Mouse (Mus musculus) embryonic facial prominence, embryonic 15.5 days (tissue): ENCODE measurements around the gene Pinlyp. TPM values are rescaled to one million over a fixed set of nuclear protein-coding genes. Genes with fewer than 3 reads are reported as not detected.

Experiments
- ATAC-seq: fragments of 200-750 bp; cut with Nextera tagmentation; 2 replicates; pipeline ENCODE4 v1.8.0; 2017; ENCODE audit warnings: low read depth, moderate TSS enrichment; ENCODE audit not compliant: insufficient number of reproducible peaks, low FRiP score, low TSS enrichment
- H3K27ac ChIP-seq: fragments of 300-500 bp; sonication (generic); replicated peaks from 2 replicates; pipeline ENCODE4 v1.5.1; 2015; ENCODE audit warnings: mild to moderate bottlenecking, inconsistent platforms
- H3K27me3 ChIP-seq: fragments of 300-500 bp; sonication (generic); 2 replicates; pipeline ENCODE4 v1.6.1; 2015; ENCODE audit warnings: inconsistent platforms
- H3K36me3 ChIP-seq: fragments of 300-500 bp; sonication (generic); 2 replicates; pipeline ENCODE4 v1.6.1; 2015; ENCODE audit warnings: mild to moderate bottlenecking, inconsistent platforms
- H3K4me1 ChIP-seq: fragments of 300-500 bp; sonication (generic); 2 replicates; pipeline ENCODE4 v1.6.1; 2015; ENCODE audit warnings: inconsistent platforms
- H3K4me2 ChIP-seq: fragments of 300-500 bp; sonication (generic); replicated peaks from 2 replicates; pipeline ENCODE4 v1.6.1; 2015; ENCODE audit warnings: mild to moderate bottlenecking, inconsistent platforms
- H3K4me3 ChIP-seq: fragments of 300-500 bp; sonication (generic); replicated peaks from 2 replicates; pipeline ENCODE4 v1.5.1; 2015; ENCODE audit warnings: mild to moderate bottlenecking, inconsistent platforms
- H3K9ac ChIP-seq: fragments of 300-500 bp; sonication (generic); 2 replicates; pipeline ENCODE4 v1.6.1; 2015; ENCODE audit warnings: inconsistent platforms
- H3K9me3 ChIP-seq: fragments of 300-500 bp; sonication (generic); replicated peaks from 2 replicates; pipeline ENCODE4 v1.6.1; 2016; ENCODE audit warnings: inconsistent platforms
- WGBS: fragments of 180-500 bp; shearing (Covaris S2); methylation state at CpG from one replicate; pipeline ENCODE4 v1.1.7; 2015; 5-methylcytosine and 5-hydroxymethylcytosine counted together
- polyA plus RNA-seq: library from polyadenylated mRNA; unstranded; fragments of >200 nt; fragmentation: Nextera tagmentation; extraction: Ambion mirVana; gene quantifications from 2 replicates; pipeline ENCODE4 v1.2.1, GENCODE M21; 2015

Gene Pinlyp
- polyA plus RNA-seq, 1 experiment from 2014 or later: 9.4 TPM

DNA sequence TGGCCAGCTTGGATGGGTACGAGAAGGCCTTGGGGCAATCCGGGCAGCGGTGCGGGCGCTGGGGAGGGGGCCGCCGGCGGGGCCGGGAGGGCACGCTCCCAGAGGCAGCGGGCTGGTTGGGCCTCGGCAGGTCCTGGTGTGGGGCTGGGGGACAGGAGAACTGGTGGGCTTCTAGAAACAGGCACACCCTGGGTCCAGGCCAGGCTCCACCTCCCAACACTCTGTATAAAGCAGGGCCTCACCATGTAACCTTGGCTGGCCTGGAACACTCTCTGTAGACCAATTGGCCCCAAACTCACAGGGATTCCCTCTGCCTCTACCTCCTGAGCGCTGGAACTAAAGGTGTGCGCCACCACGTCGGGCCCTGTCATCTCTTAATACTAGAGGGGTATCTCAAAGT is 40.1 kb upstream of the Pinlyp start:
- Histone ChIP-seq H3K9me3 (no peaks in the 10 kb centered on the region), H3K4me3 (no peak overlapping the region), H3K27ac (no peak overlapping the region), H3K4me2 (no peak overlapping the region), H3K27me3 (peaks cover 23% of the 10 kb centered on the region), H3K36me3 (no peaks in the 10 kb centered on the region), H3K4me1 (peaks cover 10% of the 10 kb centered on the region), H3K9ac (no peak overlapping the region)
- no peak for ATAC-seq
- 33% methylated on average over 16 of the region's 16 CpGs for WGBS

DNA sequence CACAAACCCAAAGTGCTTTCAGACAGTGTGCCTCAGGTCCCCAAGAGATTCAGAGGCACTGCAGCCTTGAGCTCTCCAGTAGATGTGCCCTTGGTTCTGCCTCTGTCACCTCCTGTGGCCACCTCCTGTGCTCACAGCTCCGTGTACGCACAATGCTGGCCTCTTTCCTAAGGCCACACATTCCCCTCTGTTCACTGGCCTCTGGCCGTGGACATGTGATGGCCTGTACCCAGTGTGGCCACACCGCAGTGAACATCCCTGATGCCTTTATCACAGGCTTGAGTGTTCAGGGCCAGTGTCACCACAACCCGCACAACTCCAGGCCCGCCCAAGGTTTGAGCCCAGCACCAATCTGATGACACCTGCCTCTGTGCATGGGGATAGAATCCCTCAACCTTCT is 39.0 kb upstream of the Pinlyp start:
- H3K4me1 ChIP-seq: peaks cover 10% of the 10 kb centered on the region
- 89% methylated on average over 6 of the region's 6 CpGs for WGBS
- H3K27ac ChIP-seq: no peak overlapping the region
- H3K9me3 ChIP-seq: no peaks in the 10 kb centered on the region
- H3K9ac ChIP-seq: no peak overlapping the region
- H3K4me2 ChIP-seq: no peak overlapping the region
- H3K27me3 ChIP-seq: peaks cover 23% of the 10 kb centered on the region
- H3K36me3 ChIP-seq: no peaks in the 10 kb centered on the region
- no peak overlapping the region for H3K4me3 ChIP-seq
- ATAC-seq: no peak

DNA sequence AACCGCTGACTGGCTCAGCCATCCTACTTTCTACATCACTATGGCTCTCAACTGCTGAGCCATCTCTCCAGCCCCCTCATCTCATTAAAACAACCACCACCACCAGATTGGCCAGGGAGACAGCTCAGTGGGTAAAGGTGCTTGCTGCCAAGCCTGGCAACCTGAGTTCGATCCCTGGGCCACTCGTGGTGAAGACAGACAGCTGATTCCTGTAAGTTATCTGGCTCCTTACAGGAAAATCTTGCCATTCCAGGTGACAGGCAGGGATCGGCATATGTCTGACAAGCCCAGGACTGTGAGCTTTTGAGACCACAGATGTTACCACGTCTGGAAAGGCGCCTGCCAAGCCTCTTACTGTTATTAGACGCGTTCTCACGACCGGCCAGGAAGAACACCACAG is 31.9 kb upstream of the Pinlyp start:
- Histone ChIP-seq H3K4me1 (no peaks in the 10 kb centered on the region), H3K27ac (no peak overlapping the region), H3K9me3 (no peaks in the 10 kb centered on the region), H3K4me2 (no peak overlapping the region), H3K4me3 (no peak overlapping the region), H3K36me3 (peaks cover 6% of the 10 kb centered on the region), H3K9ac (no peak overlapping the region), H3K27me3 (no peaks in the 10 kb centered on the region)
- WGBS: 86% methylated on average over 10 of the region's 10 CpGs
- ATAC-seq: no peak

DNA sequence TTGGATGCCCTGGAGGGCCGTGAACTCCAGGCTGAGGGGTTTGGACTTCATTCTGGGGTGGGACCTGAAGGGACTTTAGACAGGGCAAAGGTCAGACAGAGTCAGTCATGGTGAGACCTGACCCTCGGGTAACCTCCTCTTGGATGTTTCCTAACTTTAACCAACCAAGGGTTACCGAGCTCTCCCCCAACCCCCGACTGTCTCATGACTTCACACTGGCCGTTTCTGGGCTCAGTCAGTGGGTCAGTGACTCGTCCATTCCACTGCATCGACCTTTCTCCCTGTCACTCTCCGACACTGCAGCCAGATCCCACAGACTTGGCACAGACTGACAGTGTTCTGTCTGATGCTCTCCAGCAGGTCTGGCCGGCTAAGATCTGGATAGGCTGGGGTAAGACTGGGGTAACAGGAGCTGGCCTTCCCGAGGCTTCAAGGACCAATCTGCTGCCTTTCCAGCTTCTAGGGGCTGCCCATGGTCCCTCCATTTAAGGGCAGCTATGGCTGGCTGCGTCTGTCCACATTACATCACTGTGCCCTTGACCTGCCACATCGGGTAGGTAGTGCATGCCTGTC is 28.4 kb upstream of the Pinlyp start:
- Histone ChIP-seq H3K9me3 (no peaks in the 10 kb centered on the region), H3K27me3 (no peaks in the 10 kb centered on the region), H3K4me3 (no peak overlapping the region), H3K4me2 (no peak overlapping the region), H3K36me3 (peaks cover 33% of the 10 kb centered on the region), H3K4me1 (no peaks in the 10 kb centered on the region), H3K27ac (no peak overlapping the region), H3K9ac (no peak overlapping the region)
- 49% methylated on average over 12 of the region's 12 CpGs for WGBS
- no peak for ATAC-seq

DNA sequence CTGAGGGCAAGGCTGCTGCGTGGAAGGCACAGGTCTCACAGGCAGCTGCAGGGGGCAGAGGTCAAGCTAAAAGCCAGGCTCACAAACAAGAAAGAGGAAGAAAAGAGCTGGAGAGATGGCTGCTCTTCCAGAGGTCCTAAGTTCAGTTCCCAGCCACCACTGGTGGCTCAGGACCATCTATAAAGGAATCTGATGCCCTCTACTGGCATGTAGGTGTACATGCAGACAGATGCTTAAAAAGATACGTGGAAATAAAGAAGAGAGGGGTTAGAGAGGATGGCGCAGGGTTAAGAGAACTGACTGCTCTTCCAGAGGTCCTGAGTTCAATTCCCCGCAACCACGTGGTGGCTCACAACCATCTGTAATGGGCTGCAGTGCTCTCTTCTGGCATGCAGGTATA is 26.5 kb upstream of the Pinlyp start:
- peaks cover 46% of the 10 kb centered on the region for H3K36me3 ChIP-seq
- no peaks in the 10 kb centered on the region for H3K4me1 ChIP-seq
- H3K4me2 ChIP-seq: no peak overlapping the region
- no peak overlapping the region for H3K27ac ChIP-seq
- H3K9ac ChIP-seq: no peak overlapping the region
- ATAC-seq: no peak
- no peaks in the 10 kb centered on the region for H3K27me3 ChIP-seq
- H3K4me3 ChIP-seq: no peak overlapping the region
- H3K9me3 ChIP-seq: no peaks in the 10 kb centered on the region
- WGBS: 60% methylated on average over 5 of the region's 5 CpGs

DNA sequence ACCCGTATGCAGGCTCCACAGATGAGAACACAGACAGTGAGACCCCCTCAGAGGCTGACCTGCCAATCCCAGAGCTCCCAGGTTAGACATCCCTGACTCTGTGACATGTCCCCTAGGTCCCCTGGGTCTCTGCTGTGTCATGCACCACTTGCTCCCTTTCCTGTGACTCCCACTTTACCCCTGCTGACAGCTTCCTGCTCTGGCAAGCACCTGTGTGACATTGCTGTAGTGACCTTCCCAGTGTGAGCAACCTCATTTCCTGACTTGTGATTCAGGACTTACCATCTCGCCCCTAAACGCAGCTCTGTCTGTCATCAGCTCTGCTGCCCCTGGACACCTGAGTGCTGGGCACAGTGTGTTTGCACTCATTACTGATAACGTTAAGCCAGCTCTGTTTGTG is 25.2 kb upstream of the Pinlyp start:
- peaks cover 60% of the 10 kb centered on the region for H3K36me3 ChIP-seq
- WGBS: 87% methylated on average over 4 of the region's 4 CpGs
- no peaks in the 10 kb centered on the region for H3K27me3 ChIP-seq
- no peak overlapping the region for H3K4me2 ChIP-seq
- H3K4me1 ChIP-seq: no peaks in the 10 kb centered on the region
- no peak overlapping the region for H3K4me3 ChIP-seq
- ATAC-seq: no peak
- H3K9me3 ChIP-seq: no peaks in the 10 kb centered on the region
- no peak overlapping the region for H3K9ac ChIP-seq
- H3K27ac ChIP-seq: no peak overlapping the region

DNA sequence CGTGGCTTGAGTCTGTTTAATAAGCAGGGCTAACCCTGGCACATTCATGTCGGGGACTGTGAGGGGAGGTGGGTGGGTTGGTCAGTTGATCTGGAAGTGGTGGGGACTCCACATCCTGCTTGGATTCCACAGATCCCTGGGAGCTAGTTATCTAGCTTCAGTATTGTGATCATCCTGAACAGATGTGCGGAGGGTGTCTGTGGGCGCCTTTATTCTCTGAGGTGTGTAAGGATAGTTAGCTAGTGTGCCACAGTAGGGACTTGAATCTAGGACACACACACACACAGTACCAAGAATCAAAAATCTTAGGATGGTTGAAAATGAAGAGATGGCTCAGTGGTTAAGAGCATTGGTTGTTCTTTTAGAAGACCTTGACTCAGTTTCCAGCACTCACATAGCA is 22.6 kb upstream of the Pinlyp start:
- no peaks in the 10 kb centered on the region for H3K9me3 ChIP-seq
- no peak overlapping the region for H3K4me3 ChIP-seq
- H3K9ac ChIP-seq: no peak overlapping the region
- 88% methylated on average over 4 of the region's 4 CpGs for WGBS
- ATAC-seq: no peak
- no peak overlapping the region for H3K4me2 ChIP-seq
- H3K27ac ChIP-seq: no peak overlapping the region
- no peaks in the 10 kb centered on the region for H3K4me1 ChIP-seq
- H3K27me3 ChIP-seq: no peaks in the 10 kb centered on the region
- peaks cover 82% of the 10 kb centered on the region for H3K36me3 ChIP-seq

DNA sequence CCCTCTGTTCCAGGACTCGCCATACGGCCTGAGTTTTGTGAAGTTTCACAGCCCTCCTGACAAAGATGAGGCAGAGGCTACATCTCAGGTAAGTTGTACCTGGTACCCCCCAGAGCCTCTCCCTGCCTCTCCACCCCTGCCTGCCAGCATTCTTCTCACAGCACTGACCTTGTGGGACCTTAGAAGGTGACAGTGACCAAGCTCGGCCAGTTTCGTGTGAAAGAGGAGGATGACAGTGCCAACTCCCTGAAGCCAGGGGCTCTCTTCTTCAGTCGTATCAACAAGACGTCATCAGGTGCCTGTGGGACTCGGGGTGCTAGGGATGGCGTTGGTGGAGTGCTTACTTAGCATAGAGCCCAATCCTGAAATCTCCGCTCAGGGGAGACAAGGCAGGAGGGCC is 20.3 kb upstream of the Pinlyp start:
- ATAC-seq: no peak
- Histone ChIP-seq H3K4me2 (no peak overlapping the region), H3K36me3 (peaks cover 78% of the 10 kb centered on the region), H3K4me1 (no peaks in the 10 kb centered on the region), H3K9ac (no peak overlapping the region), H3K4me3 (no peak overlapping the region), H3K27ac (no peak overlapping the region), H3K9me3 (no peaks in the 10 kb centered on the region), H3K27me3 (no peaks in the 10 kb centered on the region)
- WGBS: 94% methylated on average over 9 of the region's 9 CpGs

DNA sequence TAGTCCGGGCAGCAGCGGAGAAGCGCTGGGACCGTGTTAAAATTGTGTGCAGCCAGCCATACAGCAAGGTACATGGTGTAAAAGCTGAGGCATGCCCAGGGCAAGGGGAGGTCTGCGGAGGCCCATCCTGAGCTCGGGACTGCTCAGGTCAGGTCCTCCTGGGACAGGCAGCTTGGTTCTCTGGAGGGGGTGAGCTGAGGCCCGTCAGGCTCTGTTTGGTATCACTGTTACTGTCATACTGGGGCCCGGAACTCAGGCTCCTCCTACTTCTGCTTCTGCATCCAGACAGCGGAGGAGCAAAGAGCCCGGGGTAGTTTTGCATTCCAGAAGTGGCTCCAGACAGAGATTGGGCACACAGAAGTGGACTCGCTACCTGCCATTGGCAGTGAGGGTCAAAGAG is 19.7 kb upstream of the Pinlyp start:
- Histone ChIP-seq H3K36me3 (peaks cover 78% of the 10 kb centered on the region), H3K9ac (no peak overlapping the region), H3K27me3 (no peaks in the 10 kb centered on the region), H3K4me3 (no peak overlapping the region), H3K9me3 (no peaks in the 10 kb centered on the region), H3K4me2 (no peak overlapping the region), H3K27ac (no peak overlapping the region), H3K4me1 (no peaks in the 10 kb centered on the region)
- WGBS: 88% methylated on average over 11 of the region's 11 CpGs
- no peak for ATAC-seq

DNA sequence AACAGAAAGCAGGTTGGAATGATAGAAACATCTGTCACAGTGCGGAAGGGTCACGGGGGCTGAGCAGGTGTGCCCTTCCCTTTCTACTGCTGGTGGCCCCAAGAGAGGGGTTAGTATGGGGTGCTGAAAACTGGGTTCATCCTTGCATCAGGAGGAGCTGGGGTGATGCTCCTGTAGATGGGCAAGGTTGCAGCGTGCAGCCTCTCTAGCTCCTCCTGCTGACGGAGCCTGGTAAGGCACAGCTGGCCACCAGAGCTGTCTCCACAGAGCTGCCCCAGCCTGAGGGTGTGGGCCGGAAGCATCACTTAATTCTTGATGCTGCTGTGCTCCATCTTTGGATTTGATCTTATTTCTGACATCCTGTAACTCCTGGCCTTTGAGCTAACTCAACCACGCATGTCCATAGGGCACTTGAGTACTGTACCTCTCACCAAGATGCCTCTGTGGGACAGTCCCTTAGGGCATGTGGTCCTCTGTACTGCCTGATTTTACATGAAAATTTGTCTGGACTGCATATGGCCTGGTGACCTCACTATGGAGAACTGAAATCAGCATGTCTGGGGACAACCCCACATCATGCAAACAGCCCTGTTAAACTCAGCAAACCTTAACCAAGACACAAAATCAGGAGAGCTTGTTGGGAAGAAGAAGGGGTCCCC is 18.8 kb upstream of the Pinlyp start:
- Histone ChIP-seq H3K27me3 (no peaks in the 10 kb centered on the region), H3K9me3 (no peaks in the 10 kb centered on the region), H3K27ac (no peak overlapping the region), H3K4me3 (no peak overlapping the region), H3K9ac (no peak overlapping the region), H3K4me2 (no peak overlapping the region), H3K36me3 (peaks cover 79% of the 10 kb centered on the region), H3K4me1 (no peaks in the 10 kb centered on the region)
- 61% methylated on average over 6 of the region's 6 CpGs for WGBS
- no peak for ATAC-seq

DNA sequence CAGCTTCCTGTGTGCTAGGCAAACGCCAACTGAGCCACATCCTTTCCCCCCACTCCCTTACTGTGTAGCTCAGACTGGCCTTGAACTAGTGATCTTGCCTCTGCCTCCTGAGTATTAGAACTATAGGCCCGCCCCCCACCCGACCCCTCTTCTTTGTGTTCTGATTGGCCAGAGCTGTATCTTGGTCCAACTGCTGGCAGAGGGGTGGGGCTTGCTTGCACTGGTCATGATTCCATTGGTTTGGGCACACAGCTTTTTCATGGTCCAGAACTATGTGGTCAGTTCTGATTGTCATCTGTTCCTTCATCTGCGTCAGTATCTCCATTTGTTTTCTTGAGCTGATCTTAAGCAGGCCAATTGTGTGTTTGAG is 17.9 kb upstream of the Pinlyp start:
- no peak overlapping the region for H3K4me2 ChIP-seq
- H3K27ac ChIP-seq: no peak overlapping the region
- H3K4me3 ChIP-seq: no peak overlapping the region
- H3K27me3 ChIP-seq: no peaks in the 10 kb centered on the region
- no peaks in the 10 kb centered on the region for H3K4me1 ChIP-seq
- H3K9me3 ChIP-seq: no peaks in the 10 kb centered on the region
- 88% methylated on average over 4 of the region's 4 CpGs for WGBS
- no peak overlapping the region for H3K9ac ChIP-seq
- peaks cover 85% of the 10 kb centered on the region for H3K36me3 ChIP-seq
- no peak for ATAC-seq

DNA sequence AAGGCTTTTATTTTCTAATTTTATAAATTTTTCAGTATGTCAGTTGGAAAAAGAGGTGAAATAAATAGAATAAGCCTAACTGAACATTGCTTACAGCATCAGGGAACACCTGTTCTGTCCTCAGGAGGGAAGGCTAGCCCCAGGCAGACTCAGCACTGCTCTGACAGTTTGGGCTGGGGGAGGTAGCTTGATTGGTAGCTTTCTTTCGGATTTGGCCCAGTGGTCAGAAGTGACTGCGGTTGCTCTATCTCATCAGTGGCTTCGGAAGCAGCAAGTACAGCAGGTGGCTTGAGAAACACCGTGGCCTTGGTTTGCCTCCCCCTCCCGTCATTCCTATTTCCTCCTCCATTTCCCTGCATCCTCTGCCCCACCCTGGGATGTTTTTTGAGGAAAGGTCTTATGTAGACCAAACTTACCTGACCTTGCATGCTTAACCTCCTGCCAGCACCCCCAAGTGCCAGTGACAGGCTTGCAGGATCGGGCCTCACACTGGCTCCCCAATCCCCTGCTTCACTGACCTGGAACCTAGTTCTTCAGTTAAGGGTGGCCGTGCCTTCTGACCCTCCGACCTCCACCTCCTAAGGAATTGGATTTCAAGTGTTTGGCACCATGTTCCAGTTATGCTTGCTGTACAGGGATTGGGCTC is 17.4 kb upstream of the Pinlyp start:
- peaks cover 82% of the 10 kb centered on the region for H3K36me3 ChIP-seq
- H3K4me1 ChIP-seq: no peaks in the 10 kb centered on the region
- no peak overlapping the region for H3K27ac ChIP-seq
- no peaks in the 10 kb centered on the region for H3K27me3 ChIP-seq
- no peak overlapping the region for H3K4me2 ChIP-seq
- no peak overlapping the region for H3K4me3 ChIP-seq
- H3K9ac ChIP-seq: no peak overlapping the region
- no peak for ATAC-seq
- 90% methylated on average over 8 of the region's 8 CpGs for WGBS
- H3K9me3 ChIP-seq: no peaks in the 10 kb centered on the region
